Mouse (Mus musculus) frontal cortex, postnatal 36 days (tissue): Measurements from ENCODE around the gene Lef1.
A peak's percentile ranks its signal among the peaks of the same experiment; 100 is the strongest.

Experiments used
- DNase-seq, 2 experiments: peaks; one replicate each; pipeline ENCODE4 v3.0.0; 2022; ENCODE audit warnings: low spot score in 2 of 2

Gene Lef1

DNA sequence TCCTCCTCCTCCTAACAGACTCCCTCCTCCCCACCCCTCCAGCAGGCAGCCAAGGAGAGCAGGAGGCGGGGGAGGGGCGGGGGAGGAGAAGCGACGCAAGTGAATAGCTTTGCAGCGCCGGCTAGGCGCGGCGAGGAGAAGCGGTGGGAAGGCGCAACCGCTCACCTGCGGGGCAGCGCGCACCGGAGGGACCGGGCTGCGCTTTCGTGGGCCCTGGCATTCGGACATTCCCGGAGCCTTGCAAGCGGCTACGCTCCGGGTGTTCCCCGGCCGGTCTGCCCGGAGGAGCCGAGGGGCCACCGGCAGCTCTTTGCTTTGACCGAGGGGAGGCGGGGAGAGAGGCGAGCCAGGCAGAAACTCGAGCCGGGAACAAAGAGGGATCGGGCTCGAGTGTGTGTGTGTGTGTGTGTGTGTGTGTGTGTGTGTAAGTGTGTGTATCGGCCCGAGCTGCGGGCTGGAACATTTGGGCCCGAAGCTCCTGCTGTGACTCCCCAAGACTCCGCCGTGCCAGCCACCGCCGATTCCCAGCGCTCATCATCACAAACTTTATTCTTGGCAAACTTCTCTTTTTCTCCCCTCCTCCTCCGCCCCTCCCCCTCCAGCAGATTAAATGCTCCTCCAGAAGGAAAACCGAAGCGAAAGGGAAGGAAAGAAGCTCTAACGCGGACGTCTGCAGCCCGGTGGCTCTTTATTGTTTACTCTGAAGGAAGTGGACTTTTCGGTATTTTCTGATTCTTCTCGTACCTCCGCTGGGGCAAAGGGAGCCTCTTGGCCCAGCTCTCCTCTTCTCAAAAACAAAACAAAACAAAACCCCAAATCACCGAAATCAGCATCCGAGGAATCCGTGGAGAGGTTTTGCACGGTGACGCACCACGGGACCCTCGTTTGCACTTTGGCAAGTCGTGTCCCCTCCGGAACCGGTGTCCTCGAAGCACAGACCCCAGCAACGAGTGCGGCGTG is at the start of gene Lef1:
TSS of gene Lef1 (plus strand) at position 281 of the 960 bp plus-strand sequence.
- DNase-seq = no peak

DNA sequence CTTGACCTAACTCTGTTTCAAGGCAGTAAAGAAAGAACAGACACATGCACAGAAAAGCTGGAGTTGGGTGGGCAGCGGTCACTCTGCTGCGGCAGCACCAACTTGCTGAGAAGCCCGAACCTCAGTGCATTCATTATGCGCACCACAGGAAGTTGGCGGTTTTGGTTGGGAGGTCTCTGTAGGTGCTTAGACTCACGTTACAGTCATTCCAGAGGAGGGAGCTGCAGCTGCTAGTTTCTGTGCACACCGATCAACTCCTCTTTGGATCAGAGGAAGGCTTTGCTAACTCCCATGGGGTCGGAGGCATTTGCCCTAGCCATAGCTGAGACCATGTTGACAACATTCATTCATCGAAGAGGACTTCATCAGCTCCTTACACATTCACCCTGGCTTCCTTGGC is 45.3 kb upstream of the Lef1 start:
- DNase-seq = no peak

DNA sequence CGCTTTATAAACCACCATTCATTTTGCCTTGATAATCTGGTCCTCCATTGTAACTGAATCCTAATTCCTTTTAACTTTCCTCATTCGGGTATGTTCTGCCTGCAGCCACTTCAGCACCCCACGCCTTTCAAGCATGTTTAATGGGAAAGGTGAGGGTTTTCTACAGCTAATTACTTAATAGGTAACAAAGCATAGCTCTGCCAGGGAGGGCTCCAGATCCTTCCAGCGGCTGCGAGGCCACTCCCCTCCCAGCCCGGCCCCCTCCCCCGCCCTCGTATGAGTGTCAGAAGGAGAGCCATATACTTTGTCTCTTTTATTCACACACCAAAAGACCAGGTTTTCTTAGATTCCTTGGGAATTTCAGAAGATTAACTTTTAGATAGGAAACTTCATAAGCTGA is 44.1 kb upstream of the Lef1 start:
- DNase-seq = no peak

DNA sequence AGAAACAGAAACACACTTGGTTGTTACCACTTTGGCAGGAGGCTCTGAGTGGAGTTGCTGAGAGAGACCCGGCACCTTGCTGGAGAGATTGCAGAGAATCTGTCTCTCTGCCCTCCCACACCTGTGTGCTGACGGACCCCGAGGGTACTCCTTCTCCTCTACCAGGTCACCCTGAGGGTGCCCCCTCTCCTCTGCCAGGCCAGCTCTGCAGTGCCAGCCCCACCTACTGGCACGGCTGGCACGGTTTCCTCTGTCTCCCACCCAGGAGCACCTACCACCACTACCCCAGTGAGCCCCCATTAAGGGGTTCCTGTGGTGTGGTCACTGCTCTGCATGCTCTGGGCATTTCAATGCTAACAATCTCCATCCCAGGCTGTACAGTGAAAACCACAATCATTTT is 42.3 kb upstream of the Lef1 start:
- DNase-seq = no peak

DNA sequence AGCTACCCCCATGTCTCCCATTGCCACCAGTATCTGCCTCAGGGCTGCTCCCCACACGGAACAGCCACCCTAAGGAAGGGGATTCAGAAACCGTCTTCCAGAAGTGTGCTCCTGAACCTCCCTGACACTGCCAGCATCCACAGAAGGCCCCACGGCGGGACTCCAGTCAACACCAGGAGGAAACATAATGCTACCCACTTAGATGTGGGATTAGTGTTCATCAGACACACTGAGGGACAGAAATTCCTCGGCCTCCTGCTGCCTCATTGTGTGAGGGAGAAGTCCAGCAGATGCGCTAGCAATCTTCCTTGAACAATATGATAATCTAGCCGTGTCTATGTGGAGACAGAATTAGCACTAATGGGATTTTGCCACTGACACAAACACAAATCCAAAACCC is 40.1 kb upstream of the Lef1 start:
- DNase-seq = no peak

DNA sequence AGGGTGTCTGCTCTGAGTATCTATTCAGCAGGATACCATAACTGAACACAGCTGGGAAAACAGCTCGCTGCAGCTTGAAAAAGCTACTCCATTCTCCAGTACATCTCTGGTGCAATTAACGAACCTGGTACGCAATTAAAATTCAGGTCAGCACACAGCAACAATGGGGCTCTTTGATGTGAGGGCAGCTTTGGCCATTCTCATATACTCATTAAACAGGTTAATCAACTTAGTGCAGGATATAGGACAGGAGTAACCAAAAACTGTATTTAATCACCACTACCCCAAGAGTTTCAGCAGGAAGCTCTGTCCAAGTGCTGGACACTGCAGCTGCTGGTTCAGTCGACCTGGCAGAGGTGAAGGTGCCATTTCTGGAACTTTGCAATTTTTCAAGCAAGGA is 37.6 kb upstream of the Lef1 start:
- no peak for DNase-seq

DNA sequence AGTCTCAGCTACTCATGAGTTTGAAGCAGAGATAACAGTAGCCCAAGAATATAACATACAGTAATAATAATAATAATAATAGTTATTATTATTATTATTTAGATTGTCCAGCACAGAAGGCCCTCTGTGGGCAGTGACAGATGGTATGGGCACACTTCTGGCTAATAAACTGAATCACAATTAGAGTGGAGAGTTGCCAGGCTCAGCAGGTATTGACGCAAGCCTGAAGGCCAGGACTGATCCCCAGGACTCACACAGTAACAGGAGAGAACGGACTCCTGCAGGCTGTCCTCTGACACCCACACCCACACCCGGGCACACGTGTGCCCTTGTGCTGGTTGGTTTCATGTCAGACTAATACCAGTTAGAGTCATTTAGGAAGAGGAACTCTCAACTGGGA is 36.3 kb upstream of the Lef1 start:
- DNase-seq = no peak

DNA sequence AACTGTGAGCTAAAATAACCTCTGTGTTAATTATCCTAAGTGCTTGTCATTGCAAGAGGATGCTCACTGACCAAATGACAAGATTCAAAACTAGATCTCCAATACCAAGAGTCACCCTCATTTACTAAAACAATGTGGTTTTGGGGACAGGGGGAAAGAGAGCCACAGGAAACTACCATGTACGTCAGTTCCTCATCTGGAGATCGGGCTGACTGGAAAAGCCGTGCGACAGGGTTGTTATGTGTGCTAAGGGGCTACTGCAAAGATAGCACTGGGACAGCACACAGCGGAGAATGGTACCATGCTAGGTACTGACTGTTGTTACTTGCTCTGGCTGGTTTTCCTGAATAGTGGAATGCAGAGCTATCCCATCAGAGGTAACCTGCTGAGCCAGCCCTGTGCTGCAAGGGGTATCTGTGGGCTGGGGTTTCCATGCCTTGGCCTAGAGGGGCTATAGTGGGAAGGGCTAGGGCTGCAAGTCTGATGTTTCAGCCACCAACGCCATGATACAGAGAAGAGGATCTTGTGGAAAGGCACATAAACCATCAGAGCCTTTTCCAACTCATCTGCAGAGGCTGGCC is 32.1 kb upstream of the Lef1 start:
- no peak for DNase-seq

DNA sequence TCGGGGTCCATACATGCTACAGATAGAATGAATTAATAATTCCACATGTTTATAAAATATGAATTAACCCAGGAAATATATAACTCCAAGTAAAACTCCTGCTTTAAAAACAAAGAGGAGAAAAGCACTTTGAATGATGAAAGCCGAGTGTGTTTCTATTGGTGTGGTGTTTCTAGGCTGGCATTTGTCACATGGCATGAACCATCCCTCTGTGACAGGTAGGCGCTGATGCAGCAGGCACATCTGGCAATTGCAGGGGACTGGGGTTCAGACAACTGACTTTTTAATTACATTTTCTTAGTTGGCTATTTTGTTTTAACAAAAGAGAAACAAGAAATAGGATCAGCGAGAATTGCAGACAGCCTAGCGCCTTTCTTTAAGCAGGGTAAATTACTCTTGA is 31.6 kb upstream of the Lef1 start:
- no peak for DNase-seq

DNA sequence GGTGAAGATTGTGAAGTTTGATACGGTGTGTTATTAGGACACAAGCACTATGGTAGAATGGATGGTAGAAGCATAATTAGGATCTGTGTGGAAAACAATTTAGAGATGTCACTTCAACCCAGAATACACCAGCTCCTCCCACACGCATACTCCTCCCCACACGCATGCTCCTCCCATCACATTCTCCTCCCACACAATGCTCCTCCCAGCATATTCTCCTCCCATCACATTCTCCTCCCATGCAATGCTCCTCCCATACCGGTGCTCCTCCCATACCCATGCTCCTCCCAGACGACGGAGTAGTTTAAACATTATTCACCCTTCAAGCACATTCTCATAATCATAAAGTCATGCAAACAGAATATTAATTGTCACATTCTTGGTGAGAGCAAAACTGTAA is 26.5 kb upstream of the Lef1 start:
- no peak for DNase-seq

DNA sequence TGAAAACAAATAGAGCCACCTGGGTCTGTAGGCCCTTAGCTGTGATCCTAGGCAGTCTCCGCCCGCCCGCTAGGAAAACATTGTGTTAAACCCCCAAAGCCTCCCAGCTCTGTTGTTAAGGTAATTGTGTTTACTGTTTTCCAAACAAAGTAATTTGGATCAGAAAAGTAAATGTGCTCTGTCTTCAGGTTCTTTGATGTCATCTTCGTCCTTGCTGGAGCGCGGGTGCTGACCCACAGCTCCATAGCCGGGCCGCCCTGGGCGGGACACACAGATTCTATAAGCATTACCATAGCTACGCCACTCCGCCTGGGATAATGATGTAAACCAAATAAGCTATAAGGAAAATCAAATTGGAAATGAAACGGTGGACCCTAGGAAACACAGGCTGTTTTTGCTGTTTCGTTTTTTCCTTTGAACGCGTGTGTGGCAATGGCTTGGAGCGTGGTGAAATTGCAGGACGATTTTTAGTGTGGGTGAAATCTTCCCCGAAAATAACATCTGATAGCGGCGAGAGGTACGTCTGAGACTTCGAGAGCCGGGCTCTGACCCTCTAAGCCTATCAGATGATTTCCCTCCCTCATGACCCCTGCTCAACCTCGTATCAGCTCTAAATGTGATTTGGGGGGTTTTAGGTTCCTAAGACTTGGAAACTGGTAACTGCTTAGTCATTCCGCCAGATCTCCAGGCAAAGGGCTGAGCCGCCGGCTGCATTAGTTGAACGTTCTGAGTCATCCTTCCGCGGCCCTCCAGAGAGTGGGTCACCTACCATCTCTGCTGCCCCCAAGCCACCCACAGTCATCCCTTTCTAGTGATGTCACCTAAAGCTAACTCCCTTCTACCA is 25.3 kb upstream of the Lef1 start:
- peak; percentile 43 to 55 for DNase-seq

DNA sequence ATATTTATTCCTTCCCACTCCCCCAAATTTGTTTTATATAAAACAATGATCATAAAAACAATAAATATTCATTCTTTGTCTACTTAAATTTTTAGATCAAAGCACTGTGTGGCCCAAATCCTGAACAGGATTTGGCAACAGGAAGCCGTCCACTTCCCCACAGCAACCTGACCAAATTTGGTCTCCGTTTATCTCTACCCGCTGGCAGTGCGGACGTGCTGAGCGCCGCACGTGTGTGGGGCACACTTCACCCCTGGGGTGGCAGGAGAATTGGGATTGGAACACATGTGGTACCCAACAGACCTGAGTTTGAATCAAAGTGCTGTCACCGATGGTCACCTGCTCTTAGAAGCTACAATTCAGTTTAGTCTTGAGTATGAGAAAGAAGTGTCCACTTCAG is 24.3 kb upstream of the Lef1 start:
- no peak for DNase-seq

DNA sequence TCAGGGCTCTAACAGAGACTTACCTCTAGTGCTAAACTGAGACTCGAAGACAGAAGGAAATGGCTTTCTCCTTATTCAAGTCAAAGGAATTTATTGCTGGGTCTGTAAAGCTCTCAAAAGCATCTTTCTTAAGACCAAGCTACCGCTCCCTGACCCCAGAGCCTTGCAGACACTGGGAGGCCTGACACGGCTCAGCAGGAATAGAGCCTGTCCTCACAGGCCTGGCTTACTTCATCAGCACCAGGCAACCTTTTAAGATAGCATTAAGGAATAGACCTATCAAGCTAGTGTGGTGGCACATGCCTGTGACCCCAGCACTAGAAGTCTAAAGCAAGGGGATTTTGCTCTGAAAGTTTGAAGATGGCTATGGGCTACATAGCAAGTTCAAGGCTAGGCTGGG is 20.6 kb upstream of the Lef1 start:
- DNase-seq = no peak

DNA sequence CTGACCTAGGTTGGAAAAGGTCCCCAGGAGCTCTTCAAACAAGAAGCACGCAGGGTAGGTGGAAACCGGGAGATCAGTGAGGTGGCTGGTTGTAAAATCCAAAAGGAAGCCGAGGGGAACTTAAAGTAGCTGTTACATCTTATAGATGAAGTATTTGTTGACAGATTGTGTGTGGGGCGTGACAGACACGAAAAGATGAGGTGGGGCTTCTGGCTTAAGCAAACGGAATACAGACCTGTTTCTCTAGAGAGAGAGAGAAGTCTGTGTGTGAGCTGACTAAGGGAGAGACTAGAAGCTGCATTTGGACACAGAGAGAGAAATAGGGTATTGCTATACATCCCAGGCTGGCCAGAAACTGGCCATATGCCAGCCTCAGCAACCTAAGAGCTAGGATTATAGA is 18.2 kb upstream of the Lef1 start:
- no peak for DNase-seq

DNA sequence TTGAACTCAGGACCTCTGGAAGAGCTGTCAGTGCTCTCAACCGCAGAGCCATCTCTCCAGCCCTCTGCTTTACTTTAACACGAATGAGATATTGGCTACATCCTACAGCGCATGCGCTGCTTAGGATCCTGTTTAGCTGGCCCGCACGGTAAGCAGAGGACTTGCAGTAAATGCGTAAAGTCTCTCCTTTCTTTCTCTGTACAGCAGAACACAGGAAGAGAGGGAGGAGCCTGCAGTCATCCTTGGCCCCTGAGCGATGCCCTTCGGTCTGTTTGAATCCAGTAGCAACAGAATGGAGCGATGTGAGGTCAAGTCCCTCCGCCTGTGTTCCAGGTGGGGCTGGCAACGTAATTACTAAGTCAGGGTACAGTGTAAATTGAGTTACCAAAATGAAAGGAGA is 16.5 kb upstream of the Lef1 start:
- DNase-seq = no peak

DNA sequence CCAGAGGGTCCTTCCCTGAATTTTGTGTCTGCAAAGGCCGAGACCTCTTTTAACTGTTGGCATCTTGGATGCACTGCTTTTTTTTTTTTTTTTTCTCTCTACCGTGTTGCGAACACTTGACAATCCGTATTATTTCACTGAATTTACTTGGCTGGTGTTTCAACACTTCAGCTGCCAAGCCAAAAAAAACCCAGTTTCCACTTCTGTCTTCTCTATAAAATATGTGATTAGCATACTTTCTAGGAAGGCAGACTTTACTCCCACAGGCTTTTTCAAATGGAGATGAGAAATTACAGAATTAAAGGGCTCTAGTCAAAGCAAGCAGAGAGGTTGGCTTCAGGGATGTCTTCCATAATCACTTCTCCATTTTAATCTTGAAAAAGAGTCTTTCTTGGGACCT is 14.2 kb upstream of the Lef1 start:
- peak in 1 of 2 experiments; percentile 58 for DNase-seq

DNA sequence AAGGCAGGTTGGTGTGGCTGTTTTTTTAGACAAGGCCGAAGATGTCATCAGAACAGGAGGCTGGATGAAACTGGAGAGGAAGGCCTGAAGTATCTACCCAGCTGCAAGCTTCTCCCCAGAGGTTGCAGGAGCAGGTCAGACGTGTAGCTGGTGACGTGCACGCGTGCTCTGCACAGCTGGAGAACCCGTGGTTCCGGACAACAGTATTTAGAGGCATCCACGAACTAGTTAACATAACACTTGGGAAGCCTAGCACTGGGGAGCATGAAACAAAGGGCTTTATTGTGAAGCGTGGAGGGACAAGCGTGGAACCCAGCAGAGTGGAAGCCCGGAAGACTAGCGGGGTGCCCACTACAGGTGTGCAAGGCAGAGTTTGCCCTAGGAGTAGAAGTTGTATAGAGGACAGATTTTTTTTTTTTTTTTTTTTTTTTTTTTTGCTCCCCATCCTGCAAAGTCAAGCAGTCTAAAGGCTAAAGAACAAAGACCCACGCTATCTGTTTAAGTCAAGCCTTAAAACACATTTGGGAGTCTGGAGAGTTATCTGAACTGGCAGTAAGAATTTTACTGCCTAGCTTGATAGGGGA is 8.0 kb upstream of the Lef1 start:
- no peak for DNase-seq

DNA sequence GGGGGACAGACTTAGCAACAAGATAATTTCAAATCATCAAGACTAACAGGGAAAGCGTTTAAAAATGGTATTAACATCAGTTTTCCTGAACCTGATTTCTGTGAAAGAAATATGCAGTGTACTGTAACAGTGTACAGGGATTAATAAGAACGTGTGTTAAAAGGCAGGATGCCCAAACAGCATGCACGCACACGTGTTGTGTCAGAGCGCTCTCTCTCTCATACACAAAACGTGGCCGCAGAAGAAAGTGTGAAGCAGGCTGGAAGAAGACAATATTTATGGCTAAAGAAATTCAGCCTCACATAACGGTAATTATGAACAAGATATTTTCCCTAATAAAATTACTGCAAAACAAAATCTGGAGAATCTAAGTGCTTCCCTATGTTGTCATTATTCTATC is 4.9 kb upstream of the Lef1 start:
- no peak for DNase-seq

DNA sequence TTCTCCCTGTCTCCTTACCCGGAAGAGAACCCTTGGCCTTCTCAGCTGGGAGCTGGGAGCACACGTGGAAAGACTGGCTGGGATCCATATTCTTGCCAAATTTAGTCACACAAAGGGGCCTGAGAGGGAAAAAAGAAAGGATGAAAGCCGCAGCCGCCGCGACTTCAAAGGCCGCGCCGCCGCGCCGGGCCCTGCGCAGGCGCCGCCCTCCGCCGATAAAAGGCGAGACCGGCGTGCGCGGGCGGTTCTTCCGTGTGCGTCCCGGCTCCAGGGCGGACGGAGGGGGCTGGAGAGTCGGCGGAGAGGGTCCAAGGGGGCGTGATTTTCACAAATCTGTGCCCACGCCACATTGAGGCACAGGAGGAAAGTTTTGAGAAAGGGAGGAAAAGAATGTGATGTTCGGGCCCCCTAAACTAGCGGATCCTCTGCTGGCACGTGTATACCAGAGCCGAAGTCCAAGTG is 4.3 kb upstream of the Lef1 start:
- peak; percentile 15 to 25 for DNase-seq

DNA sequence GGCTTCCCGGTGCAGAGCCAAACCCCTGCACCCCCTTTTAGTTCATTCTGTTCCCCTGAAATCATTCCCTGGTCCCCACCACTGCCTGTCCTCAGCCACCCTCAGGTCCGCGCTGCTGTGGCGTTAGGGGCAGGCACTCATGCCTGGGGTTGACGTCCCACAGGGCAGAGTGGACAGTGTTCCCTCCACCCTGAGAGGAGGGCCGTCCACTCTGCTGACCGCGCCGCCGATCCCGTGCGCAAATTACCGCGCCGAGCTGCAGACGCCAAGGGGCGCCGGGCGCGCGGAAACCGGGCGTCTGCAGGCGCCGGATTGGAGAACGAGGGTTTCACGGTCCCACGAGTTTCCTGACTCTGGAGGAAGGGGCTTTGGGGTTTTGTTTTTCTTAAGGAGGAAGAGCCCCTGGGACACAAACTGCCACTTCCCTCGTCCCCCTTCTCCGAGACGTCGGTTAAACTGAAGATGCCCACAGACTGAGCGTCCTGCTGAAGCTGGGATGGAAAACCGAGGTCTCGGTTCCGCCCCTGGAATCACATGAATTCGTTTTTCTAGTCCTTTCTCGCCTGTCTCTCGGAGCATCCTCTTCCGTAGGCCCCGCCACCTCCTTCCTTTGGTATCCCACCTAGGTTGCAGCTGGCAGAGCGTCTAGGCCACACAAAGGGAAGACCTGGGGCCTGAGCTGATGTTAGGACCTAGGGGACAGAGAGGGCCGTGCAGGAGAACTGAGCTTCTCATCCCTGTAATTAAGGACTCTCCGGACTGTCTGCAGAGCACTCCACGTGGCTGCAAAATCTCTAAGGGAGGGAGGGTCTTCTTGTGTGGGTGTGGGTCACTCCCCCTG is 3.6 kb upstream of the Lef1 start:
- peak in 1 of 2 experiments; percentile 16 for DNase-seq
